Mouse (Mus musculus): ENCODE data around the gene Fancf.

Gene Fancf

GRCm38 (mm10) chr7:51862097-51862492 lies at the start of gene Fancf:
Gene Fancf, minus strand, starts transcription at chr7:51862267.
- peak; percentile 96 for DNase-seq

GRCm38 (mm10) chr7:51899066-51899465 lies 37.0 kb upstream of the Fancf start:
- DNase-seq, result no peak

GRCm38 (mm10) chr7:51894939-51895338 lies 32.9 kb upstream of the Fancf start:
- no peak for DNase-seq

GRCm38 (mm10) chr7:51894133-51894801 lies 32.2 kb upstream of the Fancf start:
- no peak for DNase-seq

GRCm38 (mm10) chr7:51893008-51893407 lies 30.9 kb upstream of the Fancf start:
- DNase-seq, result no peak

GRCm38 (mm10) chr7:51892224-51892965 lies 30.3 kb upstream of the Fancf start:
- DNase-seq, result no peak

- DNase-seq, result no peak
These were observed 27.5 kb upstream of the Fancf start for GRCm38 (mm10) chr7:51889601-51890000.

DNA sequence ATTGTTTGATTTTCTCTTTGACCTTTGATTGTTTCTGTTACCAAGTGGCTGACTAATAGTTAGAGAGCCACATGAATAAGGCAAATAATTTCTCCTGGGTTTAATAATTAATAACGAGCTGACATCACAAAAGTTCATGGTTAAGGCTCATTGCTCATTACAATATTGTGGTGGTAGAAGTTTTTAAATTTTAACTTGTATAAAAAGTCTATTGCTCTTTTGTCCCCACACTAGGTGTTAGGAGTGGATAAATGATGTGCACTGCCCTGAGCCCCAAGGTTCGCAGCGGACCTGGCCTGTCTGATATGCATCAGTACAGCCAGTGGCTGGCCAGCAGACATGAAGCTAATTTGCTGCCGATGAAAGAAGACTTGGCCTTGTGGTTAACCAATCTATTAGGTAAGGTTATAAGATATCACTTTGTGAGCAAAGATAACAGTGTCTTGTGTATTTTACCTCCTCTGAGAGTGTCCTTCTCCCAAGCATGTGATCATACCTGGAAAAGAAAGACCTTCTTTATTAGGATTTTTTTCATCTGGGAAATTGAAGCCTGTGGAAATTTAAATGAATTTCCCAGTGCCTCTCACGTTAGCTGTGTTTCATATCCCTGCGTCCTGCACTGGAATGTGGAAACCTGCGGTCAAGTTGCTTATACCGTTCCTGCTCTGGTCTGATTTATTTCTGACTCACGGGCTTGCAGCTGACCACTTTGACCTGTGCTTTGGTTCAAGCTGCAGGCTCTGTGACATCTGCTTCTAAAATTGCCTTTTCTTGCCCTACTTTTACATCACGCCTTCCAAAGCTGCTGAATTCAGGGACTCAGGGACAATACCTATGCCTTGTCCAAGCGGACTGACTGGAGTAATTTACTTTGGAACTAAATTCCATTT lies 25.9 kb upstream of the Fancf start:
- no peak for DNase-seq

DNA sequence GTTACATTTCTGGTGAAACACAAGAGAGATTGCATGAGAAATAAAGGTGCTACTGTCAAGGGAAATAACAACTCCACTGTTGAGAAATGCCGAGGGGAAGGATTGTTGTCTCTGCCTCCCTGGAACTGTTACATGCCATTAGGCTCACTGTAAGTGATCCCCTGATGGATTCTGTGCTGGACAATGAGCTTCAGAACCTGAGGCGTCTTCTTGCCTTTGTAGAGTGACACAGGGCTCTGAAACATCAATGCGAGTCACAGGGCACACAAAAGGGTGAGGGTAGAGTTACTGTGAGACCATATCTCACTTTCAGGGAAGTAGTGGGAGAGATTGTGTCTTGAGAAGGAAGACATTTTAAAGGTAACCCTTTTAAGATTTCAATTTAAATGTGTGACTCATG lies 23.3 kb upstream of the Fancf start:
- DNase-seq, result no peak

DNA sequence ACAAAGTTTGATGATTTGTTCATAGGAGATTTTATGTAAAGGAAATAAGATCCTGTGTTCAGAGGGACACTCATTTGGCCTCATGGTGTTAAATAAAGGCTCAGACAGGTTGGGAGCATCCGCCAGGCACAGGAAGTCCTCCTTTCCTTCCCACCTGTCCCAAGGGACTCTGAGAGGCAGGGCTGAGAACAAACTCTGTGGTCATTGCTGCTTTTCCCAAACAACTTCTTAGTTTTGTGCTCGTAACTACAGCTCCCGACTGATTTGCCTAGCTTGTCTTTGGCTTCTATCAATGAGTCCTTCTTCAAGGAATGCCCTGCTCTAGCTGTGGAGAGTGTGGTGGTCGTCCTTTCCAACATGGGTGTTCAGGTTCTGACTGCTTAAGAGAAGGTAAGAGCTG lies 18.1 kb upstream of the Fancf start:
- DNase-seq, result no peak

- peak; percentile 54 for DNase-seq
These were observed 17.2 kb upstream of the Fancf start for GRCm38 (mm10) chr7:51879136-51879723.

GRCm38 (mm10) chr7:51878730-51879129 lies 16.7 kb upstream of the Fancf start:
- DNase-seq, result no peak

DNA sequence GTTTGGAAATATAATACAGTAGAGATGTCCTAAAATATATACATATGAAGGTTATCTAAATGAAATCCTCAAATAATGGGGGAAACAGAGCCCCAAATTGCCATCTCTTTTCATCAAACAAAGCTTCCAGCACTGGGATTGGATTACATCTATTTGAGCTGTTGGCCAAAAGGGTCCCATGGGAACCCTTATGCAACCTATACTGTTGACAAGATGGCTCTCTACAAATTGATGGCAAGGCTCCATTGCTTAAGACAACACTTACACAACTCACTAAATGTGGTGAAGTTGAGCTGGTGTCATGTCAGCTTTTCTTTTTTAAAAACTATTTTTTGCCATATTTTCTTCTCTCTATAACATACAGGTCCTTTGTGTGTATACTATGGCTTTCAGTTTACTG lies 14.2 kb upstream of the Fancf start:
- no peak for DNase-seq

- no peak for DNase-seq
These were observed 10.5 kb upstream of the Fancf start for GRCm38 (mm10) chr7:51872597-51872996.

DNA sequence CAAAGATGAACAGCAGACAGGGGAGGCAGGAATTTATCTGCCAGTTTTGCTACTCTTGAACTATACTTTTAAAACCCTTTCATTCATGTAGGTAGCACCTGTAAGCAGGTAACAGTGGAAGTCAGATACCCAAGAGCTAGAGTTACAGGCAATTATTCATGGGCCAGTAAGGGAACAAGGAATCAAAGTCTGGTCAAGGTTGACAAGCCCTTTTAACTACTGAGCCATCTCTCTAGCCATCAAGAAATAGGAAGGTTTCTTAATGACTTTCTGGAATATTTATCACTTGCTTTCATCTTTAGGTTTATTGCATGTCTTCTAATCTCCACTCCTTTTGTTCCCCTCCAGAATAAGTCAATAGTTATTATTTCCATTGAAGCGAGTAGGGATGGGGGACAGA lies 10.0 kb upstream of the Fancf start:
- DNase-seq, result no peak

GRCm38 (mm10) chr7:51867983-51868382 lies 5.9 kb upstream of the Fancf start:
- no peak for DNase-seq

DNA sequence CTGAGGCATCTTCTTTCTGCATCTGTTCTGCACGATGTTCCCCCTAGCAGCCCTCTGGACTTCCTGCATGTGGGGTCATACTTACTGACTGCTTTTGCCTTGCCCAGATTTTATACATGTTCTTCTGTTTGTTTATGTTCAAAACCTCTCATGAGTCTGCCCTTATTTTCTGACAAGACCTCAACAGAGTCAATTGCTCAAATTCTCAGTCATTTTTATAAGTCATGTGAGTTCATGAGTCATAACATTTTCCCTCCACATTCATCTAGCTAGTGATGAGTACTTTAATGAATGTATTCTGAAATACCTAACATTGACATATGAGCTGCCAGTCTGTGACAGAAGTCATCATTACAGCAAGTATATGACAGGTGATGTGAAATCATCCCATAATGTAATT lies 3.3 kb upstream of the Fancf start:
- DNase-seq, result no peak

- DNase-seq, result no peak
These were observed 775 bp upstream of the Fancf start for GRCm38 (mm10) chr7:51862842-51863241.

- peak; percentile 88 for DNase-seq
These were observed 594 bp downstream of the Fancf start, which contains the start of gene Gas2 for GRCm38 (mm10) chr7:51861250-51862096. Gene Gas2, plus strand, starts transcription at chr7:51862015.

DNA sequence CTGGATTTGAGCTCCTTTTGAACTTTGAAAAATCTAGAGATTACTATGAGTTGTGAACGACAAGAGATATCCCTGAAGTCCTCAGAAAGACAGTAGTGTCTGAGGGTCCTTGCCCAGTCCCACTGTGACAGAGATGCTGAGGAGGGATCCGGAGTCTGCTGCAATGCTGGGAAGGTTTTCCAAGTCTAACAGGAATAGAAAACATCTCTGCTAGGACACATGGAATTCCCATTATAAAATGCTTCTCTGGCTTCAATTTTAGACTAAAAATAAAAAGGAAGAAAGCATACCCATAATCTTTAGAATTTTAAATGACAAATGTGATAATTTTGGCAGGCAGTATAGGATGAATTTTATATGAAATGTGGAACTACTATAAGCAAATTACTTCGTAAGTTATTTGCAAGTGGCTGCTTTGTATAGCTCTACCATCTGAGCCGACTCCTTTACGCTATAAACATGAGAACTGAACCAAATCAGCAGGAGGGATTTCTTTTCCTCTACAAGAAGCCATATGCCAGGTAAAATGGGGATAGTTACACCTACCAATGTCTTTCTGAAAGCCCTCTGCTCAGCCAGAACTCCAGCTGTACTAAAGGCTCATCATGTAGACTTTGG lies 10.1 kb downstream of the Fancf start:
- no peak for DNase-seq

- DNase-seq, result no peak
These were observed 11.2 kb downstream of the Fancf start for GRCm38 (mm10) chr7:51850877-51851276.

GRCm38 (mm10) chr7:51840515-51840914 lies 21.6 kb downstream of the Fancf start:
- DNase-seq, result no peak
